24 mouse cellular contexts compared by ENCODE assay signal in the genomic region with DNA sequence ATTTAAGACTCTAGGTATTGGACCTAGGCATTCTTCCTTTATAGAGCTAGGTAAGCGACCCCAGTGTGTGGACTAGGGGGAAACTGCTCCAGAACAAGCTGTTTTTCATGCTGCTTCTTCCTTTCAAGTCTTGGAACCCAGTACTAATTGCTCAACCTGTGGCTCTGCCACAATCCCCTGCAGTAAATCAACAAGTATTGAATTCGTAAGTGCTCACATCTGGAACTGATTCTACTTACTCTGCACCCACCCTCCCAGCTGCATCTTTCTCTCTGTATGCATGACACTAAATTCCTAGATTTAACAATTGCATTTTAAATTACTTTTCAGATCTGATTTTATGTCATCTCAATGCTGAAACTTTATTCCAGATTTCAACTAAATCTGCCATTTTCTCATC.
DNase-seq lines count a peak whose midpoint lies in the region; ATAC-seq lines count a peak whose summit lies in the region.
"Had no signal": no experiment of that assay in that cellular context is flagged by ENCODE, and none has a peak within 500 bp of the region (broad histone marks: within the 10 kb centered on the region; RNA-seq: fewer than 3 reads in every experiment).

No protein-coding gene starts in this region.

- no peaks in the 10 kb centered on the region for H3K27me3 ChIP-seq in embryonic facial prominence, embryonic 14.5 days (replicated peaks; ENCODE audit: control insufficient read depth, insufficient read depth, low read length)
- H3K27me3 ChIP-seq: embryonic facial prominence, embryonic 13.5 days; forebrain, embryonic 13.5 days; heart, embryonic 15.5 days had no signal

- no peaks in the 10 kb centered on the region for H3K4me1 ChIP-seq in embryonic facial prominence, embryonic 14.5 days (ENCODE audit: control insufficient read depth, insufficient read depth, low read length)
- H3K4me1 ChIP-seq: heart, embryonic 15.5 days had no signal

- H3K9me3 ChIP-seq in embryonic facial prominence, embryonic 14.5 days (ENCODE audit: control insufficient read depth, low read length) = no peaks in the 10 kb centered on the region
- H3K9me3 ChIP-seq: embryonic facial prominence, embryonic 13.5 days; forebrain, embryonic 13.5 days; G1E; heart, embryonic 15.5 days had no signal

- no peak for ATAC-seq in embryonic facial prominence, embryonic 14.5 days (ENCODE audit: low read depth)
- ATAC-seq: CD4-positive, CD25-positive, alpha-beta regulatory T cell, adult 4 months; forebrain, embryonic 13.5 days; intestine, embryonic 16.5 days had no signal

- no peak overlapping the region for H3K9ac ChIP-seq in embryonic facial prominence, embryonic 14.5 days (ENCODE audit: low read depth, low read length)
- H3K9ac ChIP-seq: embryonic facial prominence, embryonic 13.5 days; forebrain, embryonic 13.5 days; heart, embryonic 15.5 days; hindbrain, embryonic 14.5 days had no signal

- H3K36me3 ChIP-seq in embryonic facial prominence, embryonic 14.5 days (ENCODE audit: control insufficient read depth, insufficient read depth, low read length) = no peaks in the 10 kb centered on the region
- H3K36me3 ChIP-seq: embryonic facial prominence, embryonic 13.5 days; G1E; heart, embryonic 15.5 days had no signal

- H3K4me2 ChIP-seq in embryonic facial prominence, embryonic 14.5 days (ENCODE audit: low read depth, low read length) = no peak overlapping the region
- H3K4me2 ChIP-seq: embryonic facial prominence, embryonic 13.5 days; forebrain, embryonic 13.5 days; heart, embryonic 11.5 days; heart, embryonic 15.5 days; hindbrain, embryonic 14.5 days had no signal

- 20% methylated on average over 2 of the region's 2 CpGs for WGBS in embryonic facial prominence, embryonic 14.5 days

- DNase-seq in embryo, embryonic 10 days (ENCODE audit: low spot score) = peak; percentile 21
- no peak for DNase-seq in embryo, embryonic 9.5 days (ENCODE audit: extremely low spot score)
- DNase-seq in NIH3T3 (ENCODE audit: low read depth) = peak; percentile 3
- peak; percentile 49 for DNase-seq in embryonic facial prominence, embryonic 14.5 days (ENCODE audit: low spot score)
- peak; percentile 18 for DNase-seq in mesoderm, embryonic 11.5 days (ENCODE audit: low read depth, low spot score)
- no peak for DNase-seq in kidney, postnatal 14 days
- DNase-seq in cerebellum, postnatal 4 days (ENCODE audit: low spot score in 2 of 2) = no peak
- DNase-seq: adrenal gland, postnatal 14 days; B cell, adult 2 months; cerebellum, adult 11-12 months; cerebellum, adult 9-11 months; cerebellum, postnatal 36 days; gastrocnemius, postnatal 14 days; heart, adult 2 months; heart, postnatal 14 days; kidney, adult 8-10 months had no signal

- no peak overlapping the region for H3K4me3 ChIP-seq in embryonic facial prominence, embryonic 14.5 days (ENCODE audit: low read depth, low read length)
- H3K4me3 ChIP-seq: embryonic facial prominence, embryonic 13.5 days; forebrain, embryonic 13.5 days; heart, adult 2 months; heart, embryonic 15.5 days had no signal

- H3K27ac ChIP-seq in embryonic facial prominence, embryonic 14.5 days (replicated peaks; ENCODE audit: low read depth, low read length) = no peak overlapping the region
- H3K27ac ChIP-seq: embryonic facial prominence, embryonic 13.5 days; forebrain, embryonic 13.5 days; heart, adult 2 months; heart, embryonic 15.5 days; hindbrain, embryonic 14.5 days had no signal

Comparison
In these comparisons a context has a peak if more than half of its experiments do, and no peak if none do; other contexts are left out.
1. DNase-seq: peak in embryo, embryonic 10 days (single experiment), NIH3T3 (single experiment), embryonic facial prominence, embryonic 14.5 days (single experiment) and mesoderm, embryonic 11.5 days (single experiment); none in embryo, embryonic 9.5 days (single experiment), kidney, postnatal 14 days (single experiment) and cerebellum, postnatal 4 days (0 of 2).